13 mouse cellular contexts compared by ENCODE assay signal in genomic region chr14:77238811-77239210, GRCm38 (mm10).
"Had no signal": no experiment of that assay in that cellular context is flagged by ENCODE, and none has a peak within 500 bp of the region (broad histone marks: within the 10 kb centered on the region; RNA-seq: fewer than 3 reads in every experiment).

No protein-coding gene starts in this region.

- H3K27me3 ChIP-seq: limb, embryonic 12.5 days; limb, embryonic 15.5 days had no signal

- H3K36me3 ChIP-seq: limb, embryonic 12.5 days; limb, embryonic 15.5 days had no signal

- ATAC-seq: liver, postnatal 0 days; lung, postnatal 0 days had no signal

- H3K9me3 ChIP-seq: limb, embryonic 12.5 days; limb, embryonic 15.5 days had no signal

- H3K27ac ChIP-seq: limb, embryonic 12.5 days; limb, embryonic 15.5 days; liver, embryonic 14.5 days; macrophage had no signal

- DNase-seq: kidney, postnatal 14 days; left cerebral cortex, postnatal 4 days; liver, postnatal 0 days; lung, embryonic 14.5 days; midbrain, embryonic 14.5 days; thymus, adult 18-20 months; thymus, postnatal 36 days had no signal

- H3K4me2 ChIP-seq: limb, embryonic 12.5 days; limb, embryonic 15.5 days; liver, embryonic 11.5 days; lung, embryonic 14.5 days had no signal

- H3K9ac ChIP-seq: limb, embryonic 12.5 days; limb, embryonic 15.5 days; liver, embryonic 14.5 days; liver, postnatal 0 days; lung, embryonic 14.5 days had no signal

- H3K4me1 ChIP-seq: limb, embryonic 12.5 days; limb, embryonic 15.5 days had no signal

- H3K4me3 ChIP-seq: limb, embryonic 12.5 days; limb, embryonic 15.5 days had no signal
